Mouse (Mus musculus) MEL (cell line): ENCODE measurements around the gene Smyd3. TPM values are rescaled to one million over a fixed set of nuclear protein-coding genes. Genes with fewer than 3 reads are reported as not detected.

ENCODE experiments used
- DNase-seq: peaks from one replicate; pipeline ENCODE4 v3.0.0; 2011; ENCODE audit warnings: low read depth, low spot score
- H3K27ac ChIP-seq: 2 replicates; pipeline ENCODE4 v1.5.1; 2012; ENCODE audit warnings: low read depth, mild to moderate bottlenecking, control low read depth, low read length, moderate library complexity; ENCODE audit not compliant: control insufficient read depth
- H3K27me3 ChIP-seq, 2 experiments: fragments of 150-350 bp in 1 of 2; sonication (generic) in 1 of 2; 2 replicates each; pipeline ENCODE4 v1.6.1; 2012; ENCODE audit warnings: low read length in 2 of 2, mild to moderate bottlenecking in 2 of 2, improper control_type of control experiment in 1 of 2, moderate library complexity in 1 of 2; ENCODE audit not compliant: insufficient read depth in 2 of 2, control insufficient read depth in 1 of 2
- H3K36me3 ChIP-seq, 2 experiments: 2 replicates each; pipeline ENCODE4 v1.6.1; 2012 to 2014; ENCODE audit warnings: low read length in 2 of 2, improper control_type of control experiment in 1 of 2, inconsistent platforms in 1 of 2, mild to moderate bottlenecking in 1 of 2; ENCODE audit not compliant: insufficient read depth in 2 of 2, control insufficient read depth in 1 of 2
- H3K4me1 ChIP-seq, 2 experiments: fragments of 150-350 bp in 1 of 2; sonication (generic) in 1 of 2; 2 replicates each; pipeline ENCODE4 v1.6.1; 2012; ENCODE audit warnings: low read length in 2 of 2, improper control_type of control experiment in 1 of 2, mild to moderate bottlenecking in 1 of 2; ENCODE audit not compliant: insufficient read depth in 2 of 2, control insufficient read depth in 1 of 2
- H3K4me3 ChIP-seq, 2 experiments: fragments of 150-350 bp in 1 of 2; sonication (generic) in 1 of 2; 2 replicates each; pipeline ENCODE4 v1.5.1; 2012; ENCODE audit warnings: low read depth in 2 of 2, low read length in 2 of 2, mild to moderate bottlenecking in 2 of 2, moderate library complexity in 2 of 2, control low read depth in 1 of 2, improper control_type of control experiment in 1 of 2; ENCODE audit not compliant: control insufficient read depth in 1 of 2, insufficient read depth in 1 of 2
- H3K79me2 ChIP-seq: 2 replicates; pipeline ENCODE4 v1.6.1; 2012; ENCODE audit warnings: mild to moderate bottlenecking, low read length, moderate library complexity; ENCODE audit not compliant: control insufficient read depth, poor library complexity, insufficient read depth
- H3K9ac ChIP-seq: 2 replicates; pipeline ENCODE4 v1.6.1; 2012; ENCODE audit warnings: low read depth, mild to moderate bottlenecking, control low read depth, low read length, moderate library complexity; ENCODE audit not compliant: control insufficient read depth, poor library complexity, severe bottlenecking
- H3K9me3 ChIP-seq: fragments of 150-350 bp; sonication (generic); replicated peaks from 2 replicates; pipeline ENCODE4 v1.6.1; 2012; ENCODE audit warnings: mild to moderate bottlenecking, low read length, improper control_type of control experiment, moderate library complexity; ENCODE audit not compliant: insufficient read depth
- BHLHE40 ChIP-seq: IDR thresholded peaks from 2 replicates; pipeline ENCODE4 v1.6.1; 2012; ENCODE audit warnings: low read depth, mild to moderate bottlenecking, inconsistent platforms, low read length, improper control_type of control experiment, borderline replicate concordance
- CHD1 ChIP-seq: IDR thresholded peaks from 2 replicates; pipeline ENCODE4 v1.6.1; 2012; ENCODE audit warnings: low read depth, mild to moderate bottlenecking, inconsistent platforms, low read length, improper control_type of control experiment
- ELF1 ChIP-seq: IDR thresholded peaks from 2 replicates; pipeline ENCODE4 v1.6.1; 2014; ENCODE audit warnings: low read depth, mild to moderate bottlenecking, inconsistent platforms, low read length, improper control_type of control experiment, moderate library complexity
- EP300 ChIP-seq, 2 experiments: IDR thresholded peaks; 2 replicates each; pipeline ENCODE4 v1.6.1; 2011; ENCODE audit warnings: improper control_type of control experiment in 2 of 2, low read length in 2 of 2, low read depth in 1 of 2, mild to moderate bottlenecking in 1 of 2
- GATA1 ChIP-seq: IDR thresholded peaks from 2 replicates; pipeline ENCODE4 v1.6.1; 2011; ENCODE audit warnings: low read depth, low read length, improper control_type of control experiment
- JUND ChIP-seq: IDR thresholded peaks from 2 replicates; pipeline ENCODE4 v1.6.1; 2011; ENCODE audit warnings: low read depth, mild to moderate bottlenecking, improper control_type of control experiment, low read length
- MAX ChIP-seq: IDR thresholded peaks from 2 replicates; pipeline ENCODE4 v1.6.1; 2011; ENCODE audit warnings: low read length, improper control_type of control experiment
- MYB ChIP-seq: IDR thresholded peaks from 2 replicates; pipeline ENCODE4 v1.6.1; 2011; ENCODE audit warnings: mild to moderate bottlenecking, low read depth, low read length, improper control_type of control experiment
- NELFE ChIP-seq: IDR thresholded peaks from 2 replicates; pipeline ENCODE4 v1.6.1; 2011; ENCODE audit warnings: low read depth, low read length, improper control_type of control experiment
- RAD21 ChIP-seq: IDR thresholded peaks from 2 replicates; pipeline ENCODE4 v1.6.1; 2011; ENCODE audit warnings: mild to moderate bottlenecking, low read depth, low read length, improper control_type of control experiment
- SMC3 ChIP-seq: IDR thresholded peaks from 2 replicates; pipeline ENCODE4 v1.6.1; 2011; ENCODE audit warnings: low read depth, low read length, improper control_type of control experiment
- TBP ChIP-seq: IDR thresholded peaks from 2 replicates; pipeline ENCODE4 v1.8.0; 2011; ENCODE audit warnings: low read depth, low read length, improper control_type of control experiment
- UBTF ChIP-seq: IDR thresholded peaks from 2 replicates; pipeline ENCODE4 v1.6.1; 2012; ENCODE audit warnings: low read depth, mild to moderate bottlenecking, inconsistent platforms, low read length, improper control_type of control experiment, moderate library complexity, borderline replicate concordance; ENCODE audit not compliant: insufficient read depth
- USF1 ChIP-seq: IDR thresholded peaks from 2 replicates; pipeline ENCODE4 v1.6.1; 2014; ENCODE audit warnings: low read depth, mild to moderate bottlenecking, inconsistent platforms, low read length, improper control_type of control experiment, moderate library complexity
- USF2 ChIP-seq, 2 experiments: IDR thresholded peaks; 2 replicates each; pipeline ENCODE4 v1.6.1; 2011 to 2012; ENCODE audit warnings: improper control_type of control experiment in 2 of 2, low read length in 2 of 2, borderline replicate concordance in 1 of 2, inconsistent platforms in 1 of 2, low read depth in 1 of 2, mild to moderate bottlenecking in 1 of 2; ENCODE audit not compliant: insufficient read depth in 1 of 2
- ZMIZ1 ChIP-seq: IDR thresholded peaks from 2 replicates; pipeline ENCODE4 v1.6.1; 2012; ENCODE audit warnings: low read depth, mild to moderate bottlenecking, inconsistent platforms, low read length, improper control_type of control experiment, moderate library complexity
- ZNF384 ChIP-seq: IDR thresholded peaks from 2 replicates; pipeline ENCODE4 v1.6.1; 2012; ENCODE audit warnings: low read depth, mild to moderate bottlenecking, inconsistent platforms, low read length, improper control_type of control experiment
- polyA plus RNA-seq, 2 experiments: library from polyadenylated mRNA; stranded (reverse) in 1 of 2; unstranded in 1 of 2; fragments of >175 nt in 1 of 2; fragments of >200 nt in 1 of 2; gene quantifications; 2 replicates each; pipeline versions ENCODE4 v1.2.1 to v1.2.4; 2012; ENCODE audit warnings: low replicate concordance in 2 of 2, low read depth in 1 of 2; ENCODE audit not compliant: insufficient read length in 2 of 2, insufficient read depth in 1 of 2, missing spikeins in 1 of 2
- total RNA-seq: library from RNA; depleted of rRNA; stranded (reverse); fragments of 300-350 nt; gene quantifications from 2 replicates; pipeline ENCODE4 v1.2.3, GENCODE M21; 2012

Smyd3 gene
- total and polyA plus RNA-seq, 3 experiments: 13.3 to 18.2 TPM; not detected in 1

DNA sequence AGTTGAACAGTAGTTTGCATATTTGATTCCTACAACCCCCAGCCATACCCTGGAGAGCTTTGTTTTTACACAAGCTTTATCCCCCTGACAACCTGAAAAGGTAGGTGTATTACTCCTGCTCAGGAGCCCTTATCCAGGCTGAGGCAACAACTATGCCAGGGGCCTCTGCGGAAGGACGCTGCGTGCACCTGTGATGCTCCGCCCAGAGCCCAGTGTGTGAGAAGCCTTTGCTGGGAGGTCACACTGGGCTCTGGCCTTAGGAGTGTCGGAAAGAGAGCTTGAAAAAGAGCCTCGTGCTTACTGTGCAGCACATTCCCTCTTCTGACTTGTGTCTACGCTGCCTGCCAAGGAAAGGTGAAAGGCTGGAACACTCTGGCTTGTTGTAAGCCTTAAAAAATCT lies 34.9 kb upstream of the Smyd3 start:
- Histone ChIP-seq H3K9me3 (no peaks in the 10 kb centered on the region), H3K4me1 (peaks cover 20 to 26% of the 10 kb centered on the region in 2 experiments), H3K36me3 (peaks cover 0 to 47% of the 10 kb centered on the region in 2 experiments; a peak in 2 of 4 replicates), H3K9ac (no peak overlapping the region), H3K27ac (no peak overlapping the region), H3K4me3 (no peak overlapping the region), H3K27me3 (no peaks in the 10 kb centered on the region), H3K79me2 (peaks cover 15% of the 10 kb centered on the region)
- TF ChIP-seq CHD1 (no peak), NELFE (no peak), ELF1 (no peak), USF2 (IDR thresholded peaks at IDR 0.05; ENCODE audit: borderline replicate concordance in 1 of 2, insufficient read depth in 1 of 2, low read depth in 1 of 2, low read length in 2 of 2) (no peak), SMC3 (no peak), BHLHE40 (no peak), ZMIZ1 (no peak), TBP (no peak), GATA1 (no peak), MYB (no peak), JUND (no peak)
- DNase-seq: no peak

DNA sequence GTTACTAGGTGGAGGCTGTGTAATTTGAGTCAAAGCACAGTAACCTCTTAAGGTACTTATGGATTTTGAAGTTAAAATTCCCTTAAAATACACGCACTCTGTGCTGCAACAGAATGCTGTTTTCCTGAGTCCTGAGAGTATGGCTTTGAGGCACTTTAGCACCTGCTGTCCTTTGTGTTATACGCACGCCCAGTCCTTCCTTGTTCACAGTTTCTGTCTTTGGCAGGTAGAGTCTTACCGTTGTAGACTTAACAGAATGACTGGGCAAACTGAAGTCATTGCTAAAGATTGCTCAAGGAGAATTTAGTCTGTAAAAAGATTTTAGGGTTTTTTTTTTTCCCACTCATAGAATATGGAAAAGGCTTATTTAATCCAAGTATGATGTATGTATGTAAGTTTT lies 34.1 kb upstream of the Smyd3 start:
- peak overlapping the region; percentile 13; the same call in 1 of the 2 replicates for H3K9ac ChIP-seq
- H3K4me3 ChIP-seq: 0 out of 4 replicates have a peak overlapping the region, but pooled peaks of 1 of the 2 experiments have one; percentile 6
- peaks cover 16% of the 10 kb centered on the region for H3K79me2 ChIP-seq
- H3K36me3 ChIP-seq: peaks cover 0 to 53% of the 10 kb centered on the region in 2 experiments; a peak in 2 of 4 replicates
- TF ChIP-seq USF1: no peak
- TF ChIP-seq EP300 (IDR thresholded peaks at IDR 0.05; ENCODE audit: low read depth in 1 of 2, low read length in 2 of 2): no peak
- no peak for TF ChIP-seq MYB
- no peak for TF ChIP-seq JUND
- TF ChIP-seq ELF1: no peak
- TF ChIP-seq MAX: 0 out of 2 replicates have a peak, but pooled peaks have one; percentile 1
- no peak for TF ChIP-seq CHD1
- 0 out of 2 replicates have a peak, but pooled peaks have one; percentile 1 for TF ChIP-seq ZNF384
- no peak for TF ChIP-seq RAD21
- no peak for TF ChIP-seq UBTF
- TF ChIP-seq, all 39 proteins: peak for 2
- peak overlapping the region; percentile 62 for H3K27ac ChIP-seq
- DNase-seq: no peak
- H3K9me3 ChIP-seq: no peaks in the 10 kb centered on the region
- peaks cover 20 to 26% of the 10 kb centered on the region in 2 experiments for H3K4me1 ChIP-seq
- no peaks in the 10 kb centered on the region for H3K27me3 ChIP-seq
